Mouse (Mus musculus) c-Kit-positive CD71-positive TER-119-negative erythroid progenitor cells, embryonic 14.5 days (primary cell): ENCODE data around the gene Gga3.

Experiments used
- DNase-seq: peaks from one replicate; pipeline ENCODE4 v3.0.0-alpha.2; 2013; ENCODE audit warnings: low read depth

The Gga3 gene

DNA sequence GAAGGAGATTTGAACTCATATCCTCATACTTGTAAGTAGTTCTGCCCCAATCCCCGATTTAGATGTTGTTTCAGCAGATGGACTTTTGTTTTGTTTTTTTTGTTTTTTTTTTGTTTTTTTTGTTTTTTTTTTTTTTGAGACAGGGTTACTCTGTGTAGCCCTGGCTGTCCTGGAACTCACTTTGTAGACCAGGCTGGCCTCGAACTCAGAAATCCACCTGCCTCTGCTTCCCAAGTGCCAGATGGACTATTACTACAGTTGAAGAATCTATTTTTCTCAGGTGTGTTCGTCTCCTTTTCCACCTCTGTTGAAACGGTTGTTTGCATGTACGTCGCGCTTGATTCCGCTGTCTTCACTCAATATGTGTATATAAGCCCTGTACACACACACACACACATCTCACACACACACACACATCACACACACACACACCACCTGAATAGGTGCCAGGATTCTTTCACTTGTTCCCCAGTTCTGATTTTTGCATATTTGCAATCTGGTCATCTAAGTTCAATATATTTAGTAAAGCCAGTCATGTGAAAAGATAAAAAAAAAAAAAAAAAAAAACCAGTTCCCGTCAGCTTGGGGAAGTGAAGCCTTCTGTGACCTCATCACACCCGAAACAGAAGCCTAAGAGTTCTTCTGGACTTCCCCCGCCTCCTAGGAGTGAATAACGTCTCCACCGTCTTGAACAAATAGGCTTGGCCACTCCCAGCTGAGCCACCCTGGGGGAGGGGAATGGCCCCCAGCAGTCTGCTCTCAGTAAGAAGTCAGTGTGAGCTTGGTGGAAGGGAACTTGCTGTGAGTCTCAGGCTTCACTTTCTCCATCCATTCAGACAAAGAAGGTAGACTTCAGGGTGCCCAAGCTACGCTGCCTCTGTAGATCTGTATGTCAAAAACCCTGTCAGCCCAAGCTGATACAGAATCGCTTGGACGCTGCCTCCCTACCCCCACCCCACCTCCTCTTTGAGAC, 27.0 kb upstream of the Gga3 start:
- peak; percentile 37 for DNase-seq

DNA sequence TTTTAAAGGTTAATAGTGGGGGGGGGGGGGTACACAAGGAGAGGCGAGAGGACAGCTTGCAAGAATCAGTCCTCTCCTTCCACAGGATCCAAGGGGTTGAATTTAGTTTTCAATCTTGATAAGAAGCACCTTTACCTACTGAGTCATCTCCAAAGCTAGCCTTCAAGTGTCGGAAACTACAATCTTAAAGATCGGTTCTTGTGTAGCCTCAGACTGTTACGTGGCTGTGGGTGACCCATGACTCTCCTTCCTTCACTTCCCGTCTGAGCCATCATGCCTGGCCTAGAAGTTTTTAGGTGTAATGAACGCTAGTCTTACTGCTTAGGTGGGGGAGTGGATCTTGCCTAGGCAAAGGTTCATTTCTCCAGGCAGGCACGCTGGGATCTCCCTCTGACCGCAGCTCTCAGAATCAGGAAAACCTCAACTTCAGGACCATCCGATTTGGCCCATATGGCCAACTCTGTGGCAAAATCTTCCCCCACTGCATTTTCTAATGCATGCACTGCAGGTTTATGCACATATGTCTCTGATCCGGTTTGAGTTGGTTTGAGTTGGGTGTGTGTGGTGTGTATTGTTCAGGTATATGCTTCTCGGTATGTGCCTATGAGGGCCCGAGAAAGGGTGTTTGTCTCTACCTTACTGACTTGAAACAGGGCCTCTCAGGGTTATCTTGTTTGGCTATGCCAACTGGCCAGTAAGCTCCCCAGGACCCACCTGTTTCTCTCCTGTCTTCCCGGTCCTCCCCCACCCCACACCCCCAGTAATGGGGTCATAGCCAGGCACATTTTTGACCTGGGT, 26.1 kb upstream of the Gga3 start:
- DNase-seq = no peak

DNA sequence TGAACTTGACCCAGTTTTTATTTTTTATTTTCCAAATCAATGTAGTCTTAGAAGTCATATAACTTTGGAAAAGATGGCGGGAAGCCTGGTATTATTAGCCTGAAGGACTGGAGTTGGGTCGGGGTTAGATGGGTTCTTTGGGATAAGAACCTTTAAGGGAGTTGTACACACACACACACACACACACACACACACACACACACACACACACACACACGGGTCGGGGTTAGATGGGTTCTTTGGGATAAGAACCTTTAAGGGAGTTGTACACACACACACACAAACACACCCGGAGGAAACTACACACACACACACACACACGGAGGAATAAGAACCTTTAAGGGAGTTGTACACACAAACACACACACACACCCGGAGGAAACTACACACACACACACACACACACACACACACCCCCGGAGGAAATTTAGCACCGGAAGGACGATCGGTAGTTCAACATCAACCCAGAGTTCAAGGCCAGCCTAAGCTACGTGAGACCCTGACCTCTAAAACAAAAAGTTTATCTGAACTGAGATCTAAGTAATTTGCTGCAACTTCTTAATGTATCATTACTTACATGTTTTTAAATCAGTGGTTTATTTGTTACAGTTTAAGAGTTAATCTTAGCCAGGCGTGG, 24.7 kb upstream of the Gga3 start:
- DNase-seq = no peak

DNA sequence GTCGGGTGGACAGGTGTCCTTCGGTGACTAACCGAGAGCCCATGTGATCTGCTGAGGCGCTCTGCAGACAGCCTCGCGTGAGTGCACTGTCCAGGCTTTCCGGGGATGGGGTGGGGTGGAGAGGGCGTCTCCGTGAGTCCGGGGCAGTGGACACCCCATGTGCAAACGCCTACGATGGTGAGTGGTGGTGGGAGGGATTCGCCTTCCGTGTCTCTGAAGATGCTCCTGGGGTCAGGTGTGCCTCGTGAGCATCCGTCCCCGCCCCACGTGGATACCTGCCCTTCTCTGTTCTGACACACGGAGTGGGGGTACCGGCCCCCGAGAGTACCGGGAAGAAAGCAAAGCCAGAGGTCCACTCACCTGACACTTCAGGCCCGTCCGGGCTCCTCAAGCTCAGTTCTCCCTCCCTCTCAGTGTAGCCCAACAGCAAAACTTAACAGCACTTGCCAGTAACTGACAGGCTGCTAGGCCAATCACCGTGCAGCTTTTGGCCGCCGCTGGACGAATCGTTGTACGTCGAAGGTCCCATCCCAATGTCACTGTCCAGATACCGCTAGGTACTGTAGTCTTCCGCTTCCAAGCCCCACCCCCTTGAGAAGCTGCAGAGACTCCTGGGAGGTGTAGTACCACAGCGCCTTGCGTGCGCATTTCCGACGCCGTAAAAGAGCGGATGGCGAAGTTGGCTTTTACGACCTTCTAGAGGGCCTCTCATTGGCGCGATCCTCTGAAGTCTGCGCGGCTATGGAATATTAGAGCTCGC, 24.0 kb upstream of the Gga3 start, which contains the start of gene Slc25a19:
Gene Slc25a19 (minus strand): TSS at position 591 of the 760 bp plus-strand sequence.
- DNase-seq = peak; percentile 100

DNA sequence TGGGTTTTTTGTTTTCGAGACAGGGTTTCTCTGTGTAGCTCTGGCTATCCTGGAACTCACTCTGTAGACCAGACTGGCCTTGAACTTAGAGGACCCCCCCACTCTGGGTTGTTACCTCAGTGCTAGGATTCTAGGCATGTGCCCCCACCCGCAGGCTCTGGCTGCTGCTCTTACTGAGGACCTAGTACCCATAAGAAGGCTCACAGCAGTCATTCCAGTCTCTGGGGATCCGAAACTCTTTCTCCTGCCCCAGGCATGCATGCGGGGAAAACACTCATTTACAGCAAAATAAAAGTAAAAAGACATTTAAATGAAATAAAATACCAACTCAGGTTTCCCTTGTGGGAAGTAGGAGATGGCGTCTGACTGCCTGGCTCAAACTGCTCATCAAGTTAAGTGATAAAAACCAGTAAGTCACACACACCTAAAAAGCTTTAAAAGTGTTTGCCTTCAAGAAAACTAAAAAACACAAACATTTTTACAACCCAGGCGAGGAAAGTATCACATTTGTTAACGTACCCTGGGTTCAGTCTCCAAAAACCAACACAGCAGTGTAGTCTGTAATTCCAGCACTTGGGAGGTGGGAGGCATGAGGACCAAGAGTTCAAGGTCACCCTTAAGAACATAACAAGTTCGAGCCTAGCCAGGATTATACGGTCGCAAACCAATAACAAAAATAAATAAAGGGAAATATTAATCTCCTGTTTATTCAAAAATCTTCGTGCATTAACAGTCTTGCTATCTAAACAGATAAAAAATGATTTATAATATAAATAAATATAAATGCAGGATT, 23.2 kb upstream of the Gga3 start:
- no peak for DNase-seq

DNA sequence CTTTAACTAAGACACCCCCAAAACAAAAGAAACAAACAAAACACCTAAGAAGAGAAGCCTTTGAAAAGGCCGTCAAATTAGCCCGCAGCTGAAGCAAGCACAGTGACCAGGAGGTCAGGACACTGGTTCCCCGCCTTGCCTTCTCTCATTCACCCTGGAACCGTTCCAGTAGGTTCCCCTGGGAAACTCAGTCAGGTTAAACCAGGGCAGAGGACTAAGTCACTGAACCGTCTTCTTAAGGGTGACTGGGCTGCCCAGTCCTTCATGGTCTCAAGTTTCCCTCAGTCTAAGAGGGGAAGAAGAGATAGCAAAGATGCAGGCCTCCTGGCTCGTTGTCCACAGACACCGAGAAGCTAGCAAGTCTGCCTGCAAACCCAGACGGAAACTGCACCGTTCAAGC, 22.0 kb upstream of the Gga3 start:
- DNase-seq = no peak

DNA sequence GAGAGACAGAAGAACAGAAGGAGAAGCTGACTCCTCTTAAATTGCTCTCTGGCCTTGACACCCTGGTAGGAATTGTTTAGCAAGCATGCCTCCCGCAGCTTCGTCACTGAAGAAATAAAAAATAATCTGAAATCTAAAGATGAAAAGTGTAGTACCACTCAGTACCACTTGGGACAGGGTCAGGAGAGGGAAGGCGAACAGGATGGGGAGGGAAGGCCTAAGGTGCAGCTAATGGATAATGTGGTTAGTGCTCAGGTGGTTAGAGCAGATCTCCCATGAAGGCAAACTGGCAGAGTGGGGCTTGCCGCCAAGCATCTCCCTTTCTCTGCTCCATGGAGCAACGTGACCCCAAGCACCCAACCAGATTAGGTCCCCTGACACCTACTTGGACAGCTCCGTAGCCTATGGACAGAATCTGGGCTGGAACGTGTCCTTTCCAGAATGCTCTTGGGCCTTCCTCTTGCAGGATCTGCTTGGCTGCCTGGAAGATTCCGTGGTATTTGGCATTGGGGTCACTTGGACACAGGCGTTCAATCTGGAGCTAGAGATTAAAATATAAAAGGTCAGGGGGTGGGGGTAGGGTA, 19.7 kb upstream of the Gga3 start:
- DNase-seq = peak; percentile 32

DNA sequence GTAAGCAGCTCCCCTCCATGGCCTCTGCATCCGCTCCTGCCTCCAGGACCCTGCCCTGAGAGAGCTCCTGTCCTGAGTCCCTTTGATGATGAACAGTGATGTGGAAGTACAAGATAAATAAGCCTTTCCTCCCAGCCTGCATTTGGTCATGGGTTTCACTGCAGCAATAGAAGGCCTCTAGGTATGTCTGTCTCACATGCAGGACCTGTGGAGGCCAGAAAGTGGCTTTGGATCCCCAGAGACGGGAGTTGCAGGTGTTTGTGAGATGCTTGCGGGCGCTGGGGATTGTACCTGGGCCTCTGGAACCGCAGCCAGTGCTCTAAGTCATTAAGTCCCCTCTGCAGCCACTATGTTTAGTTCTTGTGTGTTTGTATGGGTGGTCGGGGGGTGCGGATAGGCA, 16.1 kb upstream of the Gga3 start:
- DNase-seq = no peak

DNA sequence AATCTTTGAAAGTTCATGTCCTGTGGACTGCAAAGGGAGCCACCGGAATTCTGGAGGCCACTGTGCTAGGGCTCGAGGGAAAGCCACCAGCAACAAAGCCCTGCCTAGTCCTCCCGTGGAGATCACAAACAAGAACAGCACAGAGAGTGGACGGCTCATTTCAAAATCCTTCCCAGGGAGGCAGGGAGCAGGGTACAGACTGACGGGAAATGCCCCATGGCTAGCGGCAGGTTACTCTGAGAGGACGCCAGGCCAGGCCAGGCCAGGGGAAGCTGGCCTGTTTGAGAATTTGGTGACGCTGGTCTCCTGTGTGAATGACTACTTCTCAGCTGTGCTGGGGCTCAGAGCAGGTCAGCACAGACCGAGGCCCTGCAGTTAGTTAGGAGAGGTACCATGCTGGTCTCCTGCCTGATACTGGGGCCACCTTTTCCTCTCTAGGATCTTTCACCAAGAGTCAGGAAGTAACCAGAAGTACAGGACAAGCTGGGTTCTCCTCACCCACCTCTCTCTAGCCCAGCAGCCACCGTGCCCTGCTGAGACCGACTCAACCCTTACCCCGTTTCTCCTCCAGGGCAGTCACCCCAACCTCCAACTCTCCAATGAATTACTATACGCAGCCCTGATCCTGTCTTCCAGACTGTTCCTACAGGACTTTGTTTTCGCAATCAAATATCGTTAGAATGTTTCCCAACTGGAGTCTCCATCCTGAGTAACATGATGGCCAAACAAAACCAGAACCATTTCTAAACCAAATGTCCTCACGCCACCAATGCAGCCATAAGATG, 15.1 kb upstream of the Gga3 start:
- DNase-seq = no peak

DNA sequence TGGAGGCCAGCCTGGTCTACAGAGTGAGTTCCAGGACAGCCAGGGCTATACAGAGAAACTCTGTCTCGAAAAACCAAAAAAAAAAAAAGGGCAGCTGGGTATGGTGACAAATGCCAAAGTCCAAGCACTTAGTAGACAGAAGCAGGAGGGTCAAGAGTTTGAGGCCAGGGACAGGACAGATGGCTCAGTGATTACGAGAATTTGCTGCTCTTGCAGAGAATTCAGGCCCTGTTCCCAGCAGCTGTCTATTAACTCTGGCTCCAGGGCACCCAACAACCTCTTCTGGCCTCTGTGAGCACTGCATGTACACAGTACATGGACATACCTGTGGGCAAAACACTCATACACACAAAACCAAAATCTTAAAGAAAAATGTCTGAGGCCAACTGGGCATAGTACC, 14.2 kb upstream of the Gga3 start:
- DNase-seq = no peak

DNA sequence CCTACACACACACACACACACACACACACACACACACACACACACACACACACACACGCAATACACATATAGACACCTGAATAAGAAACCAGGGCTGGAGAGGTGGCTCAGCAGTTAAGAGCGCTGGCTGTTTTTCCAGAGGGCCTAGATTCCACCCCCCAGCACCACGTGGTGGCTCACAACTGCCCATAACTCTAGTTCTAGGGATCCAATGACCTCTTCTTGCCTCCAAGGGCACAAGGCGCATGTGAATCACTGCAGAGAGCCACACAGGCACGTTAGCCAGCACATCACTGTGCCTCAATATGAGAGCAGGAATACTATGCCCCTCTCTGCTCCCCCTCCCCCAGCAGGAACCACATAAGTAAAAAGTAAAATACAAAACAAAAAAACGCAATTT, 13.0 kb upstream of the Gga3 start:
- no peak for DNase-seq

DNA sequence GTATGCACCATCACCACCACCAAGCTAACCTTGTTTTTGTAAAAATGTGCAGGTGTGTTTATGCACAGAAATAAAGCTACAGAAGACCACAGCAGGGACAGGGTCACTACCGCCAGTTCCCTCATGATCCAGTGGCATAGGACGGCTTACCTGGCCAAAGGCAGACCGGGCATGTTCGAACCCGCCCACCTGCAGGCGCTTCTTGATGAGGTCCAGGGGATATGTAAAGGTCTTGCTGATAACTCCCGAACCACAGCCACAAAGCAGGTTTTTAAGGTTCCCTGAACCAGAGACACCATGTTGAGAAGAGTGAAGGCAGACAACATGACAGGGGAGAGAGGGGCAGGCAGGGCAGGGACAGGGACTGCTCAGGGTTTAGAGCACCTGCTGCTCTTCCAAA, 12.5 kb upstream of the Gga3 start:
- DNase-seq = no peak

DNA sequence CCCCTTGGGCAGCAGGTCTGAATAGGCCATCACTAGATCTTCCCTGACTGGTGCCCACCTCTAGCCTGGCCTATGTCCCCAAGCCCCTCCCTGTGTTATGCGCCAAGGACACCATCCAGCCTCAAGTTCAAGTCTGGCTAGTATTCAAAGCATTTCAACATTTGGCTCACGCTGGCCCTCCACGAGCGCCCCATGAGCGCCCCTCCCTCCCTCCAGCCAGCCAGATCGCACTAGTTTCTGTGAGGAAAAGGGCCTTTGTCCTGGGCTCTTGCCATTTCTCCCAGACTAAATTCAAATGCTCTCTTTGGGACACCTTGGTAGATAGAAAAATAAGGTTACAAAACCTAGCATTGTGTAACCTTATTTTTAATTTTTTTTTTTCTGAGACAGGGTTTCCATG, 12.0 kb upstream of the Gga3 start:
- no peak for DNase-seq

DNA sequence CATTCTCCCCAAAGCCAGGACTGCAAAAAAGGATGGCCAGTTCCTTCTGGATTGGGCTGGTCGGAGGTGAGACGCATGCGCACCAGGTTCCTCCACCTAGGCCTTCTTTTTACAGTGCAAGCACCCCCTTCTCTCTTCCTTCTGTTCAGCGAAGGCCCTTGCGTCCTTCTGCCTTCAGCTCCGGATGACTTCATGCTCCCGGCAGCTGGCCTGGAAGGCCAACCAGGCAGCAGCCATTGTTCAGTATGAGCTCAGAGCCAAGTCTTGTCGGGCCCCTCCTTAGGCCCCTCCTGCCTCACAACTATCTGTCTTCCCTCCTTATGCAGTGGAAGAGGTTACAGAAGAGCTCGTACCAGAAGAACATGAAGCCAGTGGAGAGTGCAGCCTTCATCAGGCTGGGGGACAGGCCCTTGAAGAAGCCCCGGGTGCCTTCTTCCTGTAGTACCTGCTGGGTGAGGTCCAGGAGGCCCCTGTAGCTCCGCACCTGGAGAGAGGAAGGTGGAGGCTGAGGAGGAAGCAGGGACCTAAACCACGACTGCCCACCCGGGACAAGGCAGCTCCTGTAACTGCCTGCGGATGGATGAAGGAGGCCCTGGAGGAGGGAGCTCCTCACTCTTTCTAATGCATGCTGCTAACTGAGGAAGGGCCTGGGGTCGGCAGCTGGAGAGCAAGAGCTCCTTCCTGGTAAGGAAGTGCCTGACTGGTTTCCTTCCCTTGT, 11.4 kb upstream of the Gga3 start:
- no peak for DNase-seq

DNA sequence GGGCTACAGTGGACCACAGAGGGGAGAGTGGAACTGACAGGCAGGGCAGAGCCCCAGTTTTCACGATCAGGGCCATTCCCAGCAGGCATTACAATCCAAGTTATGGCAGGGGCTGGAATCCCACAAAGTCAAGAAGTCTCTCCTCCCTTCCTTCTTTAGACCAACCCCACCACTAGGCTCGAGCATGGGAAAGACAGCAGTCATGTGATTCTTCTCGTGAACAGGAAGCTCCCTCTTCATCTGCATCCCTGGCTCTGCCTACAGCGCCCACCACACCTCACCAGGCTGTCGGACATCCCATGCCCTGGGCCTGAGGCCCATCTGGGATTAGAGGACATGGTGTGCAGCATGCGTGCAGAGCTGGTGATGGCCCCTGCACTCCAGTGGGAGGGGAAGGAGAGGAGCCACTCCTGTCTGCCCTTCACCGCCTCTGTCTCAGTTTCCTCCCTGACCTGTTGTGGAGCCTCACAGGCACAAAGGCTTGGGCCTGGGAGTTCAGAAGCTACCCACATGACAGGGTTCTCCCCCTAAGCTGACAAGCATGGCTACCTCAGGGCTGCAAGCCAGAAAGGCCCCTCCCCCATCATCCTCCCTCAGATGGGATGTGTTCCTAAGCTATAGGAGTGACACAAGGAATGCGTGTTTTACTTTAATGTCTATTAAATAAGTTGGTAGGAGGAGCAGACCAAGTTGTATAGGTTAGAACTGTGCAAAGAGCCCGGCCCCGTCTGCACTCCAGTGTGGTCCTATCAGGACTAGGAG, 10.7 kb upstream of the Gga3 start:
- no peak for DNase-seq

DNA sequence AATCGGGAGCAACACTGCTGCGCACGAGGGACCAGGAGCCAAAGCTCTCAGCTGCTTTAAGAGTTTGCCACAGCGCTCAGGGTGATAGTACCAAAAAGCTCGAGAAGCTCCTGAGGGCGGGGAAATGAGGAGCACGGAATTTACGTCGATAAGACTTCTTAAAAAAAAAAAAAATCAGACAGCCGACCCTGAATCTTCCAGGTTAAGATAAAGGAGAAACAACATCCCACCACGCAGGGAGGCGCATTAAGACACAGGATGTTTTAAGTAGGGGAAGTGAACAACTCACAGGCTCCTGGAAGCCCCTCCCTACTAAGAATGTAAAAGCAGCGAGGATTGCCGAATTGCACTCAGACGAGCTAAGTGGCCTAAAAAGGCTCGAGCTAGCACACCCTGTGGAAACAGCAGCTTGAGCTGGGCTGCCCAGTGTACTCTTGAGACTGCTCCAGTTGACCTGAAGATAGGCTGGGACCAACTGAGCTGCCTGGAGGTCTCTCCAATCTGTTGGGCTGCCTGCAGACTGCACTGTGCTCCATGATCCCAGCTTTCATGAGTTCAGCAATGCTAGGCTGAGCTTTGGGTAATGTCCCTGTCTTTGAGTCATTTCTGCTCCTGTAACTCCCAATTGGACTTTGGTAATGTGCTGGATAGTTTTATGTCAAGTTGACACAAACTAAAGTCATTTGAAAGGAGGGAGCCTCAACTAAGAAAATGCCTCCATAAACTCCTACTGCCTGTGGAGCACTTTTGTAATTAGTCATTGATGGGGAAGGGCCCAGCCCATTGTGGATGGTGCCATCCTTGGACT, 9.5 kb upstream of the Gga3 start:
- no peak for DNase-seq

DNA sequence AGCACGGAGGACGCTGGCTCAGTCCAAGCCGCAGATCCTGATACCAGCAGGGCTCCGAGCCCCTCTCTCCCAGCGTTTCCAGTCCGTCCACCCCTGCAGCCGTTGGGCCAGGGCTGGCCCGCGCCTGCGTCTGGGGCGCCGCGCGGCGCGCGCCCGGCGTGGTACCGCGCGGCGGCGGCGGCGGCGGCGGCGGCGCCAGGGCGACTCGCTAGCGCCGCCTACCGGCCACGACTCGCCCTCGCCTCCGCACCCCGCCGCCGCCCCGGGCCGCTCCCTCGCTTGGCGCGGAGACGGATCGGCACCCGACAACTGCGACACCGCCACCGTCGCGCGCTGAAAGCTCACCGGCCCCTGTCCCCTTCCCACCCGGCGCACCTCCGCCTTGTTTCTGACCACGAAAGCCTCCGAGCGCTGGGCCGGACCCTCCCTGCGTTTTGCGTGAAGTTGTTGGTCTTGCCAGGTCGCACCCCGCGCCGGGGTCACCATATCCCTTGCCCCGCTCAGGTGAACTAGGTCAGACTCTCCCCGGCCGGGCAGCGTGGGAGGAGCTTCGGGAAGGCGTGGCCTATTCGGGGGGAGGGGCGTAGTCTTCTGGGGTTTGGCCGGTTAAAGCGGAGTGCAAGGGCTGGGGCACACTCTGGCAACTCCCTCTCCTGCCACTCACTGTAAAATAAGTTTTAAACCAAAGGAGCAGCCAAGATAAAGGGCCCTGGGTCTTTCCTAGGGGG, 8.7 kb upstream of the Gga3 start, which contains the start of gene Mif4gd:
Gene Mif4gd (minus strand): TSS at position 560 of the 728 bp plus-strand sequence.
- peak; percentile 87 for DNase-seq
